8 mouse cellular contexts compared by ENCODE assay signal in genomic region chr5:8995966-8996685, GRCm38 (mm10). TPM values are rescaled to one million over a fixed set of nuclear protein-coding genes. Genes with fewer than 3 reads are reported as not detected.
DNase-seq lines count a peak whose midpoint lies in the region; ATAC-seq and TF ChIP-seq lines count a peak whose summit lies in the region.

No protein-coding gene starts in this region.

- H3K9me3 ChIP-seq in limb, embryonic 11.5 days (ENCODE audit: control insufficient read depth, low read length): no peaks in the 10 kb centered on the region
- H3K9me3 ChIP-seq in neural tube, embryonic 13.5 days: no peaks in the 10 kb centered on the region

- 17% methylated on average over 13 of the region's 13 CpGs for WGBS in limb, embryonic 11.5 days
- 23% methylated on average over 13 of the region's 13 CpGs for WGBS in neural tube, embryonic 13.5 days

- no peak for DNase-seq in layer of hippocampus, adult 2 months (ENCODE audit: low spot score in 2 of 2)
- no peak for DNase-seq in layer of hippocampus, adult 9-11 months
- peak; percentile 1 to 5 for DNase-seq in heart, adult 9 months (ENCODE audit: low spot score in 2 of 2)
- DNase-seq in limb, embryonic 11.5 days (ENCODE audit: low spot score): no peak
- DNase-seq in right cerebral cortex, postnatal 36 days (ENCODE audit: low spot score in 2 of 2): no peak
- DNase-seq in ovary, adult 18-20 months (ENCODE audit: low spot score): no peak

- no peaks in the 10 kb centered on the region for H3K27me3 ChIP-seq in limb, embryonic 11.5 days (ENCODE audit: control insufficient read depth, insufficient read depth, low read length)
- no peaks in the 10 kb centered on the region for H3K27me3 ChIP-seq in neural tube, embryonic 13.5 days

- peaks cover 4% of the 10 kb centered on the region; the same call in 1 of the 2 replicates for H3K4me1 ChIP-seq in limb, embryonic 11.5 days (ENCODE audit: control insufficient read depth, insufficient read depth, low read length)
- peaks cover 15% of the 10 kb centered on the region for H3K4me1 ChIP-seq in neural tube, embryonic 13.5 days (replicated peaks)

- H3K4me3 ChIP-seq in layer of hippocampus, adult 2 months: peak overlapping the region; percentile 89
- H3K4me3 ChIP-seq in limb, embryonic 11.5 days (ENCODE audit: low read depth, low read length): peak overlapping the region; percentile 63
- peak overlapping the region; percentile 67 for H3K4me3 ChIP-seq in neural tube, embryonic 13.5 days

- H3K27ac ChIP-seq in layer of hippocampus, adult 2 months: peak overlapping the region; percentile 96
- 0 out of 2 replicates have a peak overlapping the region, but pooled peaks have one; percentile 8 for H3K27ac ChIP-seq in limb, embryonic 11.5 days (replicated peaks; ENCODE audit: low read depth, low read length)
- peak overlapping the region; percentile 90 for H3K27ac ChIP-seq in neural tube, embryonic 13.5 days (replicated peaks)

- H3K4me2 ChIP-seq in limb, embryonic 11.5 days (ENCODE audit: low read depth, severe bottlenecking): peak overlapping the region; percentile 64
- H3K4me2 ChIP-seq in neural tube, embryonic 13.5 days: peak overlapping the region; percentile 67

- H3K9ac ChIP-seq in limb, embryonic 11.5 days (ENCODE audit: low read length): peak overlapping the region; percentile 81
- peak overlapping the region; percentile 83 for H3K9ac ChIP-seq in neural tube, embryonic 13.5 days

- no peak for TF ChIP-seq CTCF in layer of hippocampus, adult 2 months (conservative IDR thresholded peaks at IDR 0.05)

- peak; percentile 4 for ATAC-seq in activated CD4-positive, CD25-positive, alpha-beta regulatory T cell, adult 4 months
- no peak for ATAC-seq in limb, embryonic 11.5 days (ENCODE audit: insufficient number of reproducible peaks, low FRiP score, low TSS enrichment, low read depth)
- ATAC-seq in neural tube, embryonic 13.5 days (ENCODE audit: low read depth): no peak

- H3K36me3 ChIP-seq in limb, embryonic 11.5 days (ENCODE audit: control insufficient read depth, insufficient read depth, low read length): peaks cover 2% of the 10 kb centered on the region; the same call in 1 of the 2 replicates
- H3K36me3 ChIP-seq in neural tube, embryonic 13.5 days: peaks cover 16% of the 10 kb centered on the region

RNA-seq across cellular contexts. Expression of gene Crot, which starts 1.0 kb away (rescaled TPM):
- 10 to 100 TPM; 22.5 to 27.4 TPM for total RNA-seq in layer of hippocampus, adult 2 months (2021)
- 10 to 100 TPM; 76.4 to 83.8 TPM for polyA plus RNA-seq in activated CD4-positive, CD25-positive, alpha-beta regulatory T cell, adult 4 months (2017; shearing (Covaris generic))
- polyA plus RNA-seq in limb, embryonic 11.5 days (2014; fragmentation: Nextera tagmentation; extraction: Ambion mirVana): 46.0 and 49.0 TPM in 2 replicates
- 24.8 and 27.9 TPM in 2 replicates for polyA plus RNA-seq in neural tube, embryonic 13.5 days (2015; fragmentation: Nextera tagmentation; extraction: Ambion mirVana)

Comparison
In these comparisons a context has a peak if more than half of its experiments do, and no peak if none do; other contexts are left out.
1. DNase-seq: peak in heart, adult 9 months (2 of 2); none in layer of hippocampus, adult 2 months (0 of 2), layer of hippocampus, adult 9-11 months (single experiment), limb, embryonic 11.5 days (single experiment), right cerebral cortex, postnatal 36 days (0 of 2) and ovary, adult 18-20 months (single experiment).
2. H3K27ac ChIP-seq: peak in every context shown above with its lines; median percentile 96 in layer of hippocampus, adult 2 months; 90 in neural tube, embryonic 13.5 days; 8 in limb, embryonic 11.5 days.
3. Peak in every context shown above with its lines, with median percentiles within 50 percentile points of each other: H3K4me3 ChIP-seq.